Mouse (Mus musculus) heart, adult 2 months (tissue): ENCODE results near the gene Zfyve27. TPM values are rescaled to one million over a fixed set of nuclear protein-coding genes. Genes with fewer than 3 reads are reported as not detected.

Source experiments
- DNase-seq, 2 experiments: peaks; one replicate each; pipeline ENCODE4 v3.0.0; 2021
- H3K27ac ChIP-seq: fragments of 200-600 bp; 2 replicates; pipeline ENCODE4 v1.8.1; 2022
- H3K27me3 ChIP-seq: fragments of 200-500 bp; 2 replicates; pipeline ENCODE4 v1.6.1; 2012; ENCODE audit warnings: mild to moderate bottlenecking, low read length, inconsistent platforms, mixed read lengths; ENCODE audit not compliant: control insufficient read depth, insufficient read depth
- H3K36me3 ChIP-seq: fragments of 200-500 bp; 2 replicates; pipeline ENCODE4 v1.6.1; 2012; ENCODE audit warnings: low read length, inconsistent platforms; ENCODE audit not compliant: control insufficient read depth, insufficient read depth
- H3K4me1 ChIP-seq: fragments of 200-500 bp; 2 replicates; pipeline ENCODE4 v1.6.1; 2011; ENCODE audit warnings: low read length; ENCODE audit not compliant: control insufficient read depth, insufficient read depth
- H3K4me3 ChIP-seq: fragments of 200-600 bp; 2 replicates; pipeline ENCODE4 v1.8.1; 2022
- H3K79me2 ChIP-seq: fragments of 200-500 bp; replicated peaks from 2 replicates; pipeline ENCODE4 v1.6.1; 2012; ENCODE audit warnings: mild to moderate bottlenecking, inconsistent platforms, low read length, moderate library complexity, mixed read lengths; ENCODE audit not compliant: control insufficient read depth, insufficient read depth
- H3K9ac ChIP-seq: fragments of 200-500 bp; 2 replicates; pipeline ENCODE4 v1.6.1; 2012; ENCODE audit warnings: low read depth, mild to moderate bottlenecking, control low read depth, inconsistent platforms, low read length, mixed read lengths
- CTCF ChIP-seq: fragments of 200-600 bp; IDR thresholded peaks from 2 replicates; pipeline ENCODE4 v1.8.1; 2022; ENCODE audit warnings: antibody characterized with exemption, mild to moderate bottlenecking, moderate library complexity
- EP300 ChIP-seq: fragments of 200-500 bp; IDR thresholded peaks from 2 replicates; pipeline ENCODE4 v1.6.1; 2011; ENCODE audit warnings: low read depth, low read length, control low read depth; ENCODE audit not compliant: insufficient read depth
- POLR2A ChIP-seq: fragments of 200-500 bp; IDR thresholded peaks from 2 replicates; pipeline ENCODE4 v1.6.1; 2011; ENCODE audit warnings: mild to moderate bottlenecking, low read depth, low read length, control low read depth; ENCODE audit not compliant: insufficient read depth
- WGBS: fragments of 180-500 bp; shearing (Covaris S2); methylation state at CpG from one replicate; pipeline ENCODE4 v1.1.7; 2018; 5-methylcytosine and 5-hydroxymethylcytosine counted together
- intact Hi-C: fragments of 180-260 bp; cut with DNase I; formaldehyde crosslinking; loops from one replicate; pipeline ENCODE4 v1.15.1; 2025
- polyA plus RNA-seq: library from polyadenylated mRNA; depleted of rRNA; stranded (reverse); fragments of >200 nt; gene quantifications from 2 replicates; pipeline ENCODE4 v1.2.3, GENCODE M21; 2012
- total RNA-seq, 2 experiments: library from RNA; stranded (reverse); gene quantifications; 2 replicates each; pipeline ENCODE4 v1.2.3; 2021

Gene Zfyve27
- total and polyA plus RNA-seq, 3 experiments = 20.2 to 27.6 (median 20.3) TPM

DNA sequence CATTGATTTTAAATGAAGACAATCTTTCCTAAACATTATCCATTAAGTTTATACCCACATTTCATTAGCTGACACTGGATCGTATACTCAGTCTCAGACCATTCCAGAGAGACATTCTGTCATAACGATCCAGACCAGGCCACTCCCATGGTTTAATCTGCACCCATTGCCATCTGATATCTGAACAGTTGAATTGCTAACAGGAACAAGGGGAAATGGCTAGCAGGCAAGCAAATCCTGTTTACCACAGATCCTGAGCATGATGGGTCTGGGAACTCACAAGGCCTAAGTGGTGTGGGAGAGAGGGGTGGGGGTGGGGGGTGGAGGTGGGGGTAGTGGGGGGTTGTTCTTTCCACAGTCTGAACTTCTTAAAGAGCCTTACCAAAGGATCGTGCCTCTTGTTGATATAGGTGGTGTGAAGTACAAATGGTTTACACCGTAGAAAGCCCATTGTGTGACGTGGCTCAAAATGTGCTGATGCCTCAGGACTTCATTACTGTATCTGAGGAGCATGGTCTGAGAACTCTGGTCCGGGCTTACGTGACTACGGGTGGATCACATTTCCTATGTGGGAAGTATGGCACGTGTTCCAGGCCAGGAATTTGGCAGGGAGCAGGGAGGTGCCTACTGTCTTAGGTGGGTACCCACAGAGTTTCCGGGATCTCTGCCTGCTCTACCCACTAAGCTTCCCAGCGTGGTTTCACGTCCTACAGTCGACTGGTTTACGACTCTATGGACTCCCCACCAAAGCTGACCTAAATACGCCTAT is 25.1 kb upstream of the Zfyve27 start:
- 80% methylated on average over 15 of the region's 15 CpGs for WGBS
- no peak for TF ChIP-seq POLR2A
- no peak for TF ChIP-seq EP300
- no peak for TF ChIP-seq CTCF
- Histone ChIP-seq H3K27ac (no peak overlapping the region), H3K4me3 (no peak overlapping the region), H3K27me3 (no peaks in the 10 kb centered on the region), H3K36me3 (no peaks in the 10 kb centered on the region), H3K9ac (no peak overlapping the region), H3K4me1 (no peaks in the 10 kb centered on the region), H3K79me2 (no peaks in the 10 kb centered on the region)
- DNase-seq = no peak
- intact Hi-C loops = no loop called here

DNA sequence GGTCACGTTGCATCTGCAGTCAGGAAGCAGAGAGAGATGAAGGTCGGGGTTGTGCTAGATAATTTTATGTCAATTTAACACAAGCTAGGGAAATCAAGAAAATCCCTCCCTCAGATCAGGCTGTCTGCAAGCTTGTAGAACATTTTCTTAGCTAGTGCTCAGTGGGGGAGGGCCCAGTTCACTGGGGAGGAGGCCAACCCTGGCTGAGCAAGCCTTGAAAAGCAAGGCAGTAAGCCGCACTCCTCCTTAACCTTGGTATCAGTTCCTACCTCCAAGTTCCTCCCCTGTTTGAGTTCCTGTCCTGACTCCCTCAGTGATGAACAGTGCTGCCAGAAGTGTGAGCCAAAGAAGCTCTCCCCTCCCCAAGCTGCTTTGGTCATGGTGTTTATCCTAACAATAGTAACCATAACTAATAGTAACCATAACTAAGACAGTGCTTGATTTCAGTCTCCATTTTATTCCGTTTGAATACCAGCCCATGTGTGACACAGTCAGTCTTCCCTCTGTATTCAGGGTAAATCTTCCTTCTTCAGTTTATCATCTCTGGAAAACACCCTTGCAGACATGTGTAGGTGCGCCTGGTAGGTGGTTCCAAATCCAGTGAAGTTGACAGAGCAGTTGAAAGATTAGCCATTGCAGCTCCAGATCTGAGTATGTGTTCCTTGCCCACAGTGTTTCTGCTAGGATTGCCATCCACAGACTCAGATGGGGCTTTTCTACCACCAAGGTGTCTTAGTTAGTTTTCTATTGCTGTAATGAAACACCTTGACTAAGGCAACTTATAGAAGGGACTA is 23.8 kb upstream of the Zfyve27 start:
- Histone ChIP-seq H3K27ac (no peak overlapping the region), H3K9ac (no peak overlapping the region), H3K27me3 (no peaks in the 10 kb centered on the region), H3K36me3 (no peaks in the 10 kb centered on the region), H3K79me2 (no peaks in the 10 kb centered on the region), H3K4me3 (no peak overlapping the region), H3K4me1 (peaks cover 2% of the 10 kb centered on the region)
- intact Hi-C loops = loop anchor here (10.0 kb wide), 1 partner anchor 205 kb away; the partner anchor contains the start of genes Exosc1 and Zdhhc16
- DNase-seq = no peak
- whole genome bisulfite sequencing = 68% methylated on average over 5 of the region's 5 CpGs
- TF ChIP-seq POLR2A = no peak
- no peak for TF ChIP-seq EP300
- TF ChIP-seq CTCF = no peak

DNA sequence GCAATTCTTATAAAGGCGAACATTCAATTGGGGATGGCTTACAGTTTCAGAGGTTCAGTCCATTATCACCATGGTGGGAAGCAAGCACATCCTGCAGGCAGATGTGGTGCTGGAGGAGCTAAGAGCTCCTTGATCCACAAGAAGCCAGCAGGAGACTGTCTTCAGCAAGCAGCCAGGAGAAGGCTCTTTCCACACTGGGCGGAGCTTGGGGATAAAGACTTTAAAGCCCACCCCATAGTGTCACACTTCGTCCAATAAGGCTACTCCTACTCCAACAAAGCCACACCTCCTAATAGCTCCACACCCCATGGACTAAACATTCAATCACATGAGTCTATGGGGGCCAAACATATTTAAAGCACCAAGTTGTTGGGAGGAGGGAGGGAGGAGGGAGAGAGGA is 21.8 kb upstream of the Zfyve27 start:
- intact Hi-C loops = loop anchor here (10.0 kb wide), 1 partner anchor 207 kb away; the partner anchor contains the start of genes Exosc1 and Zdhhc16
- WGBS = 77% methylated on average over 3 of the region's 3 CpGs
- no peak overlapping the region for H3K27ac ChIP-seq
- no peak overlapping the region for H3K4me3 ChIP-seq
- peaks cover 9% of the 10 kb centered on the region for H3K4me1 ChIP-seq
- TF ChIP-seq POLR2A = no peak
- TF ChIP-seq CTCF = no peak
- TF ChIP-seq EP300 = no peak
- no peaks in the 10 kb centered on the region for H3K36me3 ChIP-seq
- H3K27me3 ChIP-seq = no peaks in the 10 kb centered on the region
- DNase-seq = no peak
- H3K79me2 ChIP-seq = no peaks in the 10 kb centered on the region
- no peak overlapping the region for H3K9ac ChIP-seq

DNA sequence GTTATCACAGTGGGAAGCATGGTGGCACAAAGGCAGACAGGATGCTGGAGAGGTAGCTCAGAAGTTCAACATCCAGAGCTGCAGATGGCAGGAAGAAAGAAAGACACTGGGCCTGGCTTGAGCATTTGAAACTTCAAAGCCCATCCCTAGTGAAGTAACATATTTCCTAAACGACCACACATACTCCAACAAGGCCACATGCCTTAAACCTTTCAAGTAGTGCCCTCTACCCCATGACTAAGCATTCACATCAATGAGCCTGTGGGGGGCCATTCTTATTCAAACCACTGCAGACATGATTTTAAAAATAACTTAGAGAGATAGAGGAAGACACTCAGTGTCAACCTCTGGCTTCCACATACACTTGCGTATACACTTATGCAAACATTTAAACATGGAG is 21.0 kb upstream of the Zfyve27 start:
- H3K27me3 ChIP-seq = no peaks in the 10 kb centered on the region
- H3K4me3 ChIP-seq = no peak overlapping the region
- H3K27ac ChIP-seq = no peak overlapping the region
- no peak overlapping the region for H3K9ac ChIP-seq
- no peak for TF ChIP-seq CTCF
- TF ChIP-seq POLR2A = no peak
- no peak for TF ChIP-seq EP300
- intact Hi-C loops = loop anchor here (10.0 kb wide), 1 partner anchor 208 kb away; the partner anchor contains the start of genes Exosc1 and Zdhhc16
- H3K36me3 ChIP-seq = no peaks in the 10 kb centered on the region
- no peaks in the 10 kb centered on the region for H3K79me2 ChIP-seq
- no peak for DNase-seq
- H3K4me1 ChIP-seq = peaks cover 9% of the 10 kb centered on the region
- WGBS = 73% methylated on average over 2 of the region's 2 CpGs

DNA sequence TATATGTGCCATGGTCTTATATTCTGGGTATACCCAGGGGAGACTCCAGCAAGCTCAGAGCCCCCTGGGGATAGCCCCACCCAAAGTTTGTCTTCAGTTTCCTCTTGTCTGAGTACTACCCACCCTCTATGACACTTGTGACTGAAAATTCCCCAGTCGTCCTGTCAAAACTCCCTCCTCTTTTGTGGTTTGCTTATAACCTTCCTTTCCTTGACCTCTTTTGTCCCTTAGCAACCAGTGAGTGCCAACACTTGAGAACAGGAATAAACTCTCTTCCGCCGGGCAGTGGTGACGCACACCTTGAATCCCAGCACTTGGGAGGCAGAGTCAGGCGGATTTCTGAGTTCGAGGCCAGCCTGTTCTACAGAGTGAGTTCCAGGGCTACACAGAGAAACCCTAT is 19.7 kb upstream of the Zfyve27 start:
- peaks cover 10% of the 10 kb centered on the region for H3K4me1 ChIP-seq
- intact Hi-C loops = loop anchor here (1.0 to 10.0 kb wide), 3 partner anchors 13 to 209 kb away; partner anchors contain the start of genes Exosc1 and Zdhhc16
- no peaks in the 10 kb centered on the region for H3K36me3 ChIP-seq
- H3K4me3 ChIP-seq = no peak overlapping the region
- H3K27ac ChIP-seq = no peak overlapping the region
- no peaks in the 10 kb centered on the region for H3K79me2 ChIP-seq
- no peak for TF ChIP-seq EP300
- no peak for TF ChIP-seq POLR2A
- TF ChIP-seq CTCF = no peak
- WGBS = 27% methylated on average over 6 of the region's 6 CpGs
- no peaks in the 10 kb centered on the region for H3K27me3 ChIP-seq
- DNase-seq = no peak
- no peak overlapping the region for H3K9ac ChIP-seq
